Mouse (Mus musculus): ENCODE measurements around the gene Fam71e1.
A peak's percentile ranks its signal among the peaks of the same experiment; 100 is the strongest.

Gene Fam71e1

GRCm38 (mm10) chr7:44470696-44471612 lies 25.4 kb upstream of the Fam71e1 start:
- no peak for DNase-seq (ENCODE audit: low spot score in 2 of 2)

GRCm38 (mm10) chr7:44471880-44472557 lies 24.4 kb upstream of the Fam71e1 start:
- peak in 1 of 2 experiments; percentile 18 for DNase-seq (ENCODE audit: low spot score in 2 of 2)

- DNase-seq (ENCODE audit: low spot score in 2 of 2) = no peak
These were observed 23.9 kb upstream of the Fam71e1 start for GRCm38 (mm10) chr7:44472558-44472885.

- no peak for DNase-seq (ENCODE audit: low spot score in 2 of 2)
These were observed 23.3 kb upstream of the Fam71e1 start for GRCm38 (mm10) chr7:44472961-44473646.

- DNase-seq (ENCODE audit: low spot score in 2 of 2) = no peak
These were observed 22.0 kb upstream of the Fam71e1 start for GRCm38 (mm10) chr7:44474419-44474818.

GRCm38 (mm10) chr7:44475046-44475614 lies 21.3 kb upstream of the Fam71e1 start:
- no peak for DNase-seq (ENCODE audit: low spot score in 2 of 2)

GRCm38 (mm10) chr7:44482836-44483435 lies 13.4 kb upstream of the Fam71e1 start:
- DNase-seq (ENCODE audit: low spot score in 2 of 2) = peak in 1 of 2 experiments; percentile 0

GRCm38 (mm10) chr7:44484109-44484508 lies 12.3 kb upstream of the Fam71e1 start:
- DNase-seq (ENCODE audit: low spot score in 2 of 2) = no peak

- peak; percentile 88 to 90 for DNase-seq (ENCODE audit: low spot score in 2 of 2)
These were observed 11.4 kb upstream of the Fam71e1 start for GRCm38 (mm10) chr7:44484841-44485571.

GRCm38 (mm10) chr7:44485572-44486195 lies 10.7 kb upstream of the Fam71e1 start:
- no peak for DNase-seq (ENCODE audit: low spot score in 2 of 2)

GRCm38 (mm10) chr7:44486927-44487575 lies 9.3 kb upstream of the Fam71e1 start:
- DNase-seq (ENCODE audit: low spot score in 2 of 2) = no peak

- DNase-seq (ENCODE audit: low spot score in 2 of 2) = no peak
These were observed 8.4 kb upstream of the Fam71e1 start for GRCm38 (mm10) chr7:44487936-44488335.

GRCm38 (mm10) chr7:44488545-44488944 lies 7.8 kb upstream of the Fam71e1 start:
- no peak for DNase-seq (ENCODE audit: low spot score in 2 of 2)

GRCm38 (mm10) chr7:44490281-44490680 lies 6.1 kb upstream of the Fam71e1 start:
- no peak for DNase-seq (ENCODE audit: low spot score in 2 of 2)

GRCm38 (mm10) chr7:44491391-44491790 lies 5.0 kb upstream of the Fam71e1 start:
- no peak for DNase-seq (ENCODE audit: low spot score in 2 of 2)

- no peak for DNase-seq (ENCODE audit: low spot score in 2 of 2)
These were observed 4.1 kb upstream of the Fam71e1 start for GRCm38 (mm10) chr7:44492166-44492826.

- DNase-seq (ENCODE audit: low spot score in 2 of 2) = no peak
These were observed 1.7 kb upstream of the Fam71e1 start for GRCm38 (mm10) chr7:44494681-44495080.

GRCm38 (mm10) chr7:44495086-44495485 lies 1.3 kb upstream of the Fam71e1 start:
- DNase-seq (ENCODE audit: low spot score in 2 of 2) = no peak

GRCm38 (mm10) chr7:44496771-44497109 lies 359 bp downstream of the Fam71e1 start:
- no peak for DNase-seq (ENCODE audit: low spot score in 2 of 2)
